Mouse (Mus musculus) heart, embryonic 10.5 days (tissue): ENCODE results near the gene Spink4. TPM values are rescaled to one million over a fixed set of nuclear protein-coding genes. Genes with fewer than 3 reads are reported as not detected.

Experiments
- DNase-seq: peaks from one replicate; pipeline ENCODE4 v3.0.0-alpha.2; 2017; ENCODE audit warnings: low spot score
- H3K27ac ChIP-seq: fragments of 300-500 bp; sonication (generic); 2 replicates; pipeline ENCODE4 v1.5.1; 2016; ENCODE audit warnings: mild to moderate bottlenecking
- H3K27me3 ChIP-seq: fragments of 300-500 bp; sonication (generic); 2 replicates; pipeline ENCODE4 v1.6.1; 2016; ENCODE audit warnings: mild to moderate bottlenecking; ENCODE audit not compliant: poor library complexity, insufficient read depth, severe bottlenecking
- H3K36me3 ChIP-seq: fragments of 300-500 bp; sonication (generic); 2 replicates; pipeline ENCODE4 v1.6.1; 2016; ENCODE audit warnings: mild to moderate bottlenecking, moderate library complexity
- H3K4me1 ChIP-seq: fragments of 300-500 bp; sonication (generic); 2 replicates; pipeline ENCODE4 v1.6.1; 2016; ENCODE audit warnings: mild to moderate bottlenecking
- H3K4me3 ChIP-seq: fragments of 300-500 bp; sonication (generic); 2 replicates; pipeline ENCODE4 v1.5.1; 2016; ENCODE audit warnings: mild to moderate bottlenecking, moderate library complexity
- H3K9me3 ChIP-seq: fragments of 300-500 bp; sonication (generic); 2 replicates; pipeline ENCODE4 v1.6.1; 2016; ENCODE audit warnings: mild to moderate bottlenecking, moderate library complexity
- WGBS: fragments of 180-500 bp; shearing (Covaris S2); methylation state at CpG from one replicate; pipeline ENCODE4 v1.1.7; 2016; 5-methylcytosine and 5-hydroxymethylcytosine counted together
- polyA plus RNA-seq: library from polyadenylated mRNA; unstranded; fragments of >200 nt; fragmentation: Nextera tagmentation; extraction: Ambion mirVana; gene quantifications from 2 replicates; pipeline ENCODE4 v1.2.1, GENCODE M21; 2016

The Spink4 gene
- polyA plus RNA-seq: 6.2 and 10.2 TPM in 2 replicates

- WGBS: 8% methylated on average over 3 of the region's 3 CpGs
- DNase-seq: no peak
- peak within 1 kb of the TSS; percentile 47; the same call in 1 of the 2 replicates for H3K27ac ChIP-seq
- no peaks in the 10 kb centered on the region for H3K27me3 ChIP-seq
- no peak within 1 kb of the TSS for H3K4me3 ChIP-seq
- H3K4me1 ChIP-seq: peaks cover 34% of the 10 kb centered on the region
- no peaks in the 10 kb centered on the region for H3K9me3 ChIP-seq
- no peaks in the 10 kb centered on the region for H3K36me3 ChIP-seq
Measured at GRCm38 (mm10) chr4:40919785-40920184, at the start of gene Spink4. Gene Spink4, plus strand, starts transcription at chr4:40920052.

DNA sequence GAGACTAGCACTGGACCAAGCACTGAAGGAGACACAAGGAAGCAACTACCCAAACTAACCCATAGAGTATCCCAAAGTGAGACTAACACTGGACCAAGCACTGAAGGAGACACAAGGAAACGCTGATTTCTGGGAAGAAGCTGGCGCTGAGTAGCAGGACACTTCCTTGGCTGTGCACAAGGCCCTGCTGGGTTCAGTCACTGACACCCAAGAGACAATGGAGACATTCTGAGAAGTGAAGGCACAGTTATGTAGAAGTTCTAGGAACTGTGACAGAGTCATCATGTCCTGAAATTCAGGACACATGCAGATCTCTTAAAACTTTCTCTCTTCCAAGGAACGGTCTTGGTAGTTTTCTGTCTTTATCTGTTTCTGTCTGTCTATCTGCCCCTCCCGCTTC, 49.6 kb upstream of the Spink4 start:
- H3K4me1 ChIP-seq: peaks cover 26% of the 10 kb centered on the region
- H3K4me3 ChIP-seq: no peak overlapping the region
- no peak for DNase-seq
- H3K36me3 ChIP-seq: no peaks in the 10 kb centered on the region
- H3K27ac ChIP-seq: no peak overlapping the region
- 74% methylated on average over 4 of the region's 4 CpGs for WGBS
- H3K9me3 ChIP-seq: no peaks in the 10 kb centered on the region
- H3K27me3 ChIP-seq: no peaks in the 10 kb centered on the region

DNA sequence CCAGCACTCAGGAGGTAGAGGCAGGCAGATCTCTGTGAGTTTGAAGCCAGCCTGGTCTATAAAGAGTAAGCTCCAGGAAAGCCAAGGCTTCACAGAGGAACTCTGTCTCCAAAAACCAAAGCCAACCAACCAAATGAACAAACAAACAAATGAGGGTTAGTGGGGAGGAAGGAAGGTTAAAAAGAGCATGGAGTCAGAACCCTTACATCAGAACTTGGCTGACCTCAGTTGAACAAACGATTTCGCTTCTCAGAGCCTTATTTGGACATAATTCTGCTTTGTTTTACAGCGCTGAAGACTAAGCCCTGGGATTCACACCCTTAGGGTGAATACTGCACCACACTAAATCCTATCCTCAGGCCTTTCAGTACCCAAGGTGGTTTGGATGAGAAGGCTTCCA, 47.7 kb upstream of the Spink4 start:
- WGBS: 91% methylated on average over 3 of the region's 3 CpGs
- Histone ChIP-seq H3K4me1 (peaks cover 42% of the 10 kb centered on the region), H3K9me3 (no peaks in the 10 kb centered on the region), H3K4me3 (no peak overlapping the region), H3K27ac (no peak overlapping the region), H3K27me3 (no peaks in the 10 kb centered on the region), H3K36me3 (no peaks in the 10 kb centered on the region)
- no peak for DNase-seq

GRCm38 (mm10) chr4:40873320-40873719, 46.5 kb upstream of the Spink4 start:
- DNase-seq: no peak
- Histone ChIP-seq H3K27ac (peak overlapping the region; percentile 77), H3K4me3 (no peak overlapping the region), H3K36me3 (no peaks in the 10 kb centered on the region), H3K27me3 (no peaks in the 10 kb centered on the region), H3K4me1 (peaks cover 51% of the 10 kb centered on the region), H3K9me3 (no peaks in the 10 kb centered on the region)
- 61% methylated on average over 2 of the region's 2 CpGs for WGBS

DNA sequence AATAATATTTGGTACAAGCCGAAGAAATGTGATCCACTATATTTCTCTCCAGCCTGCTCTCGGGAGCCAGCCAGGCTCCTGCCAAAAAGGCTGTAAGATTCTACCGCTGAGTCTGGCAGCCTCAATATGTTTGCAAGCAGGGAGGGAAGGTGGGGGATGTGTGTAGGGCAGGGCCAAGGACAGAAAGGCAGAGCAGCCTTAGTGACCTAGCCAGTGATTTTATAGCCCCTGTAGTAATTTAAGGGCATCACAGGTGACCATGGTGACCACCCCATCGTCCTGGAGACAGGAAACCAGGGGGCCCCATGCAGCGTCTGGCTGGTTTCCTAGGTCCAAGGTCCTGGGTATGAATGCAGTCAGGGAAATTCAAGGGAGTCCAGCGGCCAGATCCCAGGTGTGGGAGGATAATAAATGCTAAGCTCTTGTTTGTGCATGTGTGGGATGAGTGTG, 45.7 kb upstream of the Spink4 start:
- Histone ChIP-seq H3K4me3 (no peak overlapping the region), H3K9me3 (no peaks in the 10 kb centered on the region), H3K27me3 (no peaks in the 10 kb centered on the region), H3K27ac (peak overlapping the region; percentile 77), H3K4me1 (peaks cover 51% of the 10 kb centered on the region), H3K36me3 (no peaks in the 10 kb centered on the region)
- 43% methylated on average over 6 of the region's 6 CpGs for WGBS
- no peak for DNase-seq

DNA sequence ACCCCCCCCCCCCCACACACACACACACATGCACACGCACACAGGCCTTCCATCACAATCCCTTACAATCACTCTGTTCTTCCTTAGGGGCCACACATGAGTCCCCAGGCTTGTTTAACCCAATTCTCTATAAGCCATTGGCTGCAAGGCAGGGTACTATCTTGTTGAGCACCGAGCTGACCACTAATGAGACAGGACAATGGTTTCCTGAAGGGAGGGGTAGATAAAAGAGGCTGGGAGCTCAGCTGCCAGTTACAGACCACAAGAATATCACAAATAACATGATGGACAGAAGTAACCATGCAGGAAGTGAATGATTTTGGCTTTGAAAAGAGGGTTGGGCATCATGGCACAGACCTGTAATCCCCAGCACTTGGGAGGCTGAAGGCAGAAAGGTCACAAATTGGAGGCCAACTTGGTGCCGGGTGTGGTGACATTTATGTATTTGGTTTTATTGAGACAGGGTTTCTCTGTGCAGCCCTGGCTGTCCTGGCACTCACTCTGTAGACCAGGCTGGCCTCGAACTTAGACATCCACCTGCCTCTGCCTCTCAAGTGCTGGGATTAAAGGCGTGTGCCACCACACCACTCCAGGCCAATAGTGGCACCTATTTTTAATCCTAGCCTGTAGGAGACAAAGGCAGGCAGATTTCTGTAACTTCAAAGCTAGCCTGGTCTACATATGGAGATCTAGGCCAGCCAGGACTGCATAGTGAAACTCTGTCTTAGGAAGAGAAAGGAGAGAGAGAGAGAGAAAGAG, 44.9 kb upstream of the Spink4 start:
- 0 out of 2 replicates have a peak overlapping the region, but pooled peaks have one; percentile 77 for H3K27ac ChIP-seq
- peaks cover 51% of the 10 kb centered on the region for H3K4me1 ChIP-seq
- H3K36me3 ChIP-seq: no peaks in the 10 kb centered on the region
- DNase-seq: no peak
- no peaks in the 10 kb centered on the region for H3K27me3 ChIP-seq
- H3K9me3 ChIP-seq: no peaks in the 10 kb centered on the region
- whole genome bisulfite sequencing: 75% methylated on average over 5 of the region's 5 CpGs
- no peak overlapping the region for H3K4me3 ChIP-seq

DNA sequence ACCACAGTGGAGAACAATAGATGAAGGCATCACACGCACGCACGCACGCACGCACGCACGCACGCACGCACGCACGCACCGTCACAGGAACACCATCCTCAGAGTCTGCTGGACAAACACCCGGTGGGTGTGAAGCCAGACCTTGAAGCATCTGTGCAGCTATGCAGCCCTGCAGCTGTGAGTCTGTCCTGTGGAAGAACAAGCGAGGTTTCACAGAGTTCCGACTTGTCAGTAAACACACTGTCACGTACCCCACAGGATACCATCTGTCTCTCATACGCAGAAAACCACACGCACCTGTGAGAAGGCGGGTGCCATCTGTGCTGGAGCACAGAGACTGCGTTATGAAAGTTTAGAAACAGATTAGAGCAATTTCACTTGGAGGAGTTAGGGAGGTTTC, 44.0 kb upstream of the Spink4 start:
- DNase-seq: no peak
- Histone ChIP-seq H3K27ac (peak overlapping the region; percentile 36; the same call in 1 of the 2 replicates), H3K4me1 (peaks cover 51% of the 10 kb centered on the region)

DNA sequence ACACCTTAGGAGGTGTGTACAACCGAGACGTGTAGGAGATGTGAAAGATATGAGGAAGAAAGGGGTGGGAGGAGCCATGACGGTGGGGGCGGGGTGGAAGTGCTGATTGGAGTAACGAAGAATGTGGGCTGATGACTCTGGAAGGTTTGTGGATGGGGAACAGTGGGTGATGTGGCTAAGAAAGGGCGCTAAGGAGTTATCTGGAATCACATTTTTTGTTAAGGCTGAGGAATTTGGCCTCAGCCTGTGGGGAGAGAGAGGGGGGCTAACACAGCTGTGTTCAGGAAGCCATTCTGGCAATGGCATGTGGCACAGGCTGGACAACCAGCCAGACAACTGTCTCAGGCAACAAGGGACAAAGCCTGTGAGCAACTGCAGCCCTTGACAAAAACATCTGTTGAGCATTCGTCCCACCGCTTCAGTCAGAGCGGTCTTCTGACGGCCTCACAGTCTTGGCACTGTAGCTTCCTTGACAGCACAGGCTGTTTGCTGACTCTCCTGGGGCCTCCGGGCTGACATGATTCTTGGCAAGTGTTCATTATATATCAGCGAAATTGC, 43.0 kb upstream of the Spink4 start:
- DNase-seq: no peak
- no peaks in the 10 kb centered on the region for H3K27me3 ChIP-seq
- H3K4me1 ChIP-seq: peaks cover 51% of the 10 kb centered on the region
- H3K9me3 ChIP-seq: no peaks in the 10 kb centered on the region
- H3K4me3 ChIP-seq: peak overlapping the region; percentile 31
- H3K36me3 ChIP-seq: no peaks in the 10 kb centered on the region
- WGBS: 23% methylated on average over 12 of the region's 12 CpGs
- peak overlapping the region; percentile 81 for H3K27ac ChIP-seq

More for the DNA sequence above, 44.0 kb upstream of the Spink4 start:
- Histone ChIP-seq H3K9me3 (no peaks in the 10 kb centered on the region), H3K27me3 (no peaks in the 10 kb centered on the region), H3K36me3 (no peaks in the 10 kb centered on the region), H3K4me3 (no peak overlapping the region)
- 89% methylated on average over 20 of the region's 20 CpGs for WGBS

DNA sequence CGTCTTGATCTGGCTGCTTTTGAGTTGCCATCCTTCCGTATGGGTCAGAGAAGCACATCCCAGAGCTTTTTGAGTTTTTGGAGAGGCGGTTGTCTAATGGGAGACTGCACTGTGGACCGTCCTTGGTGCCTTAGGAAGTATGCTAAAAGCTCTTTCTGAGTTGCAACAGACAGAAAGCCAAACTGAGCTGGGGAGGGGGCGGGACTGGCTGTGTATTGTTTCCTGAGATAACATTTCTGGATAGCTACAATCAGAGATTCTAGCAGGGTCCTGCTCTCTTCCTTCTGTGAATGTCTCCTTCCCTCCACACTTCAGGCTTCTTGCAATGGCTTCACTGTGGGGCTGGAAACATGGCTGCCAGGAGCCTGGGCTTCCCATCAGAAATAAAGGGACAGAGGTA, 42.3 kb upstream of the Spink4 start:
- 70% methylated on average over 5 of the region's 5 CpGs for WGBS
- peak overlapping the region; percentile 81 for H3K27ac ChIP-seq

DNA sequence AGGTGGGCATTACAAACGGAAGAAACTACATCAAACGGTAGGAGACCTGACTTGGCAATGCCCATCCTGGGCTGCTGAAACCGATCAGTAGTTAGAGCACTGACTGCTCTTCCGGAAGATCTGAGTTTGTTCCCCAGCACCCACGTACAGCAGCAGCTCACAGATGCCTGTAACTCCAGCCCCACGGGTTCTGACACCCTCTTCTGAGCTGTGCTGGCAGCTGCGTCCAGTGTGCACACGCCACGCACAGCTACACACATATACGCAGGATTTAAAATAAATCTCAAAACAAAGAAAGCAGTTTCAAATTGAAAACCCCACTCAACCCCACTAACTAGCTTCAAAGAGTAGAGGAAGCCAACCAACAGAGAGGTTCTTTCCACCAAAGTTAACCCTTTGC, 36.7 kb upstream of the Spink4 start:
- Histone ChIP-seq H3K9me3 (no peaks in the 10 kb centered on the region), H3K4me1 (no peaks in the 10 kb centered on the region; the same call in 1 of the 2 replicates), H3K27me3 (no peaks in the 10 kb centered on the region), H3K36me3 (no peaks in the 10 kb centered on the region), H3K4me3 (no peak overlapping the region), H3K27ac (no peak overlapping the region)
- 89% methylated on average over 10 of the region's 10 CpGs for WGBS
- DNase-seq: no peak

More for the DNA sequence above, 42.3 kb upstream of the Spink4 start:
- H3K4me3 ChIP-seq: no peak overlapping the region
- H3K9me3 ChIP-seq: no peaks in the 10 kb centered on the region
- H3K4me1 ChIP-seq: peaks cover 51% of the 10 kb centered on the region
- no peaks in the 10 kb centered on the region for H3K27me3 ChIP-seq
- DNase-seq: no peak
- no peaks in the 10 kb centered on the region for H3K36me3 ChIP-seq

DNA sequence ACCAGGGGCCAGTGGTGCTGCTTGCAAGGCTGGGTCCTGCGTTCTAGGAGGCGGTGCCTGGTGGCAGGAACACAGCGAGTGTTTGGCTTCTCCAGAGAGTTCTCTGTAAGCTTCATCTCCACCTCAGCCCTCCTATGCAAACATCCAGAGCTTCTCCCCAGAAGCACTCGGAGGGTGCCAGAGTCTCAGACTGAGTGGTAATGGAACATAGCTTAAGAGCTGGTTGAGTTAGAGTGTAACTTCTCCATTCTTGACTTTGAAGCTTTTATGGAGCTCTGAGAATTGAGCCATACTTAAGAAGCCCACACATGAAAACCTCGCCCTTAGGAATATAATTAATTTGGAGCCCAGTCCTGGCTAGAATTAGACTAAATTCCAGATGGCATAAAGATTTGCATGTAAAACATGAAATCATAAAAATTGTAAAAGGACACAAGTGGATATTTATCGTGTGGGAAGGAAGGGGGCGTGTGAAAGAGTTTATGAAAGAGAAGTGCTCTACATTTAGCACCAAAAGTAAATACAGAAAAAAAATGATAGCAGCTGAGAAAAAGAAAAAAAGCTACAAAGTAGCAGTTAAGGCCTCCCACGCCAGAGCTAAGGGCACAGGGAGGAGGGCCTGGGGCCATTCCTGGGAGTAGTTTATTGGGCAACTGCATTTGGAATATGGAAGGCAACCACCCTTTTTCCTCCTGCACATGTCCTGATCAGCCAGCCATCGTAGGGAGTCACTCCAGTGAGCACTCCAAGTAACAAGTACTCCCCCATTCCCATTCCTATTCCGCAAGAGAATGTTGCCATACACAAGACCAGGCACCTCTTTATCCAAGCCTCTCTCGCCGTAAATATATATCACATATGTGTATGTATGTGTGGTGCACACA, 35.3 kb upstream of the Spink4 start:
- no peaks in the 10 kb centered on the region for H3K9me3 ChIP-seq
- H3K4me3 ChIP-seq: no peak overlapping the region
- no peaks in the 10 kb centered on the region for H3K36me3 ChIP-seq
- no peak for DNase-seq
- no peak overlapping the region for H3K27ac ChIP-seq
- H3K4me1 ChIP-seq: peaks cover 8% of the 10 kb centered on the region; the same call in 1 of the 2 replicates
- H3K27me3 ChIP-seq: no peaks in the 10 kb centered on the region
- WGBS: 81% methylated on average over 12 of the region's 12 CpGs

- no peak for DNase-seq
- H3K27me3 ChIP-seq: no peaks in the 10 kb centered on the region
- 79% methylated on average over 2 of the region's 2 CpGs for WGBS
- no peaks in the 10 kb centered on the region for H3K36me3 ChIP-seq
- no peak overlapping the region for H3K4me3 ChIP-seq
- peaks cover 14% of the 10 kb centered on the region; the same call in 1 of the 2 replicates for H3K4me1 ChIP-seq
- no peak overlapping the region for H3K27ac ChIP-seq
- H3K9me3 ChIP-seq: no peaks in the 10 kb centered on the region
Measured at GRCm38 (mm10) chr4:40885166-40885525, 34.7 kb upstream of the Spink4 start.

DNA sequence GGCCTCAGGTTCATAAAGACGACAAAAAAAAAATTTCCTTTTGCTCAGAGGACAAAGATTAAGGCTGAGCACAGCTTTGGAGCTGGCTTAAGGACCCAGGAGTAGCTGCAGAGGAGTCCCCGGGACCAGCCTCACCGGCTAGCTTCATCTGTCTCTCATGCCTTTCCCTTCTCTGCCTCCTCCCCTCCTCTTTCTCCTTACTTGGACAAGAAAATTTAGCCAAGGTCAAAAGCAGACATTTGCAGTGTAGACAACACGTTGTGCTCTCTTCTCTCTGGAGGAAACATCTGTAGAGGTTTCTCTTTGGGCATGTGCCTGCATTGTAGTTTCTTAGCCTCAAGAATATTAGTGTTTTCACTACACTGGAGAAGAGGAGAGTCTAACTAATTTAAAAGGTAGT, 34.0 kb upstream of the Spink4 start:
- no peak overlapping the region for H3K4me3 ChIP-seq
- peaks cover 17% of the 10 kb centered on the region; the same call in 1 of the 2 replicates for H3K4me1 ChIP-seq
- WGBS: 48% methylated on average over 4 of the region's 4 CpGs
- no peaks in the 10 kb centered on the region for H3K9me3 ChIP-seq
- DNase-seq: no peak
- H3K36me3 ChIP-seq: no peaks in the 10 kb centered on the region
- no peak overlapping the region for H3K27ac ChIP-seq
- no peaks in the 10 kb centered on the region for H3K27me3 ChIP-seq
